Comparison of ENCODE assay signal across 13 mouse cellular contexts in the genomic region with DNA sequence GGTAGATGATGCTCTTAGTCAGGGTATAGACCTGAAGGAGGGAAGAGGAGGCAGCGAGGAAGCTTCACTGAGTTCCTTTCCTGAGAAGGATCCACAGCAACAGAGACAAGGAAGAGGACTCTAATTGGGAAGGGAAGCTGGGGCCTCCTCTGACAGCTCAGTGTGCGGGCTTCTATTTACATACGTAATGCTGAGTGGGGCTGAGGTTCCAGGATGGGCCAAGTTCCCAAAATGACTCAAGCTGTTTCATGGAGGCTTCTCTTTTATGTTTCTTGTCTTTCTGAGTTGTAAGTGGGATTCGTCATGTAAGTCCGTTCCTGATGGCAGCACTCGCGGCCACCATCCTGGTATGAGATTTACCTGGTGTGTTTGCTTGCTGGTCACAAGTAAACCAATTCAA.
"Had no signal": no experiment of that assay in that cellular context is flagged by ENCODE, and none has a peak within 500 bp of the region (broad histone marks: within the 10 kb centered on the region; RNA-seq: fewer than 3 reads in every experiment).

No protein-coding gene starts in this region.

- H3K9ac ChIP-seq: intestine, embryonic 15.5 days; limb, embryonic 12.5 days; liver, embryonic 13.5 days; liver, postnatal 0 days; midbrain, embryonic 15.5 days; neural tube, embryonic 12.5 days had no signal

- H3K9me3 ChIP-seq: intestine, embryonic 15.5 days; liver, embryonic 13.5 days; midbrain, embryonic 10.5 days; midbrain, embryonic 15.5 days; neural tube, embryonic 12.5 days had no signal

- H3K36me3 ChIP-seq: intestine, embryonic 15.5 days; limb, embryonic 12.5 days; liver, embryonic 13.5 days; midbrain, embryonic 10.5 days; midbrain, embryonic 15.5 days; neural tube, embryonic 12.5 days had no signal

- ATAC-seq: intestine, embryonic 15.5 days; liver, postnatal 0 days; midbrain, embryonic 15.5 days had no signal

- DNase-seq: kidney, adult 18-20 months; kidney, postnatal 14 days; liver; liver, embryonic 13.5 days; liver, postnatal 0 days; lung, postnatal 14 days; thymus, postnatal 36 days had no signal

- H3K4me2 ChIP-seq: intestine, embryonic 15.5 days; limb, embryonic 12.5 days; liver, embryonic 13.5 days; midbrain, embryonic 15.5 days; neural tube, embryonic 12.5 days had no signal

- H3K27me3 ChIP-seq: intestine, embryonic 15.5 days; limb, embryonic 12.5 days; liver, embryonic 13.5 days; midbrain, embryonic 15.5 days; neural tube, embryonic 12.5 days had no signal

- H3K4me1 ChIP-seq: intestine, embryonic 15.5 days; limb, embryonic 12.5 days; midbrain, embryonic 10.5 days; midbrain, embryonic 15.5 days; neural tube, embryonic 12.5 days had no signal

- H3K27ac ChIP-seq: intestine, embryonic 15.5 days; left cerebral cortex, adult 2 months; limb, embryonic 12.5 days; liver, embryonic 13.5 days; midbrain, embryonic 10.5 days; midbrain, embryonic 15.5 days; neural tube, embryonic 12.5 days had no signal

- H3K4me3 ChIP-seq: intestine, embryonic 15.5 days; left cerebral cortex, adult 2 months; limb, embryonic 12.5 days; liver, embryonic 13.5 days; midbrain, embryonic 10.5 days; midbrain, embryonic 15.5 days; neural tube, embryonic 12.5 days had no signal
